Mouse (Mus musculus) testis, adult 2 months (tissue): ENCODE measurements at regions not wholly inside any gene's neighbourhood (a gene's known extent, or its start where the extent isn't known, plus 50 kb on each side); places are given as distances from the start of the nearest gene placed in this dataset.
"Not testable (repeated sequence)": the region's sequence is repeated elsewhere in the genome, so short reads cannot be mapped to it uniquely, and the experiment has no call there.

Experiments
- H3K27ac ChIP-seq: fragments of 200-500 bp; 2 replicates; pipeline ENCODE4 v1.5.1; 2012; ENCODE audit warnings: low read depth, low read length; ENCODE audit not compliant: control insufficient read depth, insufficient read depth
- H3K27me3 ChIP-seq: fragments of 200-500 bp; 2 replicates; pipeline ENCODE4 v1.6.1; 2012; ENCODE audit warnings: mild to moderate bottlenecking, low read length, moderate library complexity; ENCODE audit not compliant: control insufficient read depth, insufficient read depth
- H3K36me3 ChIP-seq: fragments of 200-500 bp; 2 replicates; pipeline ENCODE4 v1.6.1; 2012; ENCODE audit warnings: mild to moderate bottlenecking, low read length; ENCODE audit not compliant: control insufficient read depth, insufficient read depth
- H3K4me1 ChIP-seq: fragments of 200-500 bp; 2 replicates; pipeline ENCODE4 v1.6.1; 2012; ENCODE audit warnings: low read length; ENCODE audit not compliant: control insufficient read depth, insufficient read depth
- H3K4me3 ChIP-seq: fragments of 200-500 bp; 2 replicates; pipeline ENCODE4 v1.5.1; 2012; ENCODE audit warnings: low read depth, mild to moderate bottlenecking, low read length, moderate library complexity, mixed read lengths; ENCODE audit not compliant: control insufficient read depth
- CTCF ChIP-seq: fragments of 200-500 bp; IDR thresholded peaks from 2 replicates; pipeline ENCODE4 v1.5.1; 2012; ENCODE audit warnings: low read depth, mild to moderate bottlenecking, inconsistent platforms, low read length, moderate library complexity; ENCODE audit not compliant: control insufficient read depth, insufficient read depth, insufficient replicate concordance
- POLR2A ChIP-seq: fragments of 200-500 bp; IDR thresholded peaks from 2 replicates; pipeline ENCODE4 v1.6.1; 2012; ENCODE audit warnings: low read depth, mild to moderate bottlenecking, inconsistent platforms, low read length, moderate library complexity; ENCODE audit not compliant: control insufficient read depth

GRCm38 (mm10) chr2:53619681-53620080 lies 428.2 kb downstream of the Arl6ip6 start:
- Histone ChIP-seq H3K27ac (no peak overlapping the region), H3K4me3 (no peak overlapping the region)
- no peak for TF ChIP-seq POLR2A
- no peak for TF ChIP-seq CTCF

GRCm38 (mm10) chr2:53632816-53633474 lies 441.4 kb downstream of the Arl6ip6 start:
- H3K4me3 ChIP-seq, H3K27me3 ChIP-seq, H3K27ac ChIP-seq, H3K36me3 ChIP-seq, H3K4me1 ChIP-seq: not testable (repeated sequence)

More at GRCm38 (mm10) chr2:53619681-53620080, 428.2 kb downstream of the Arl6ip6 start:
- Histone ChIP-seq H3K36me3 (no peaks in the 10 kb centered on the region), H3K27me3 (no peaks in the 10 kb centered on the region), H3K4me1 (no peaks in the 10 kb centered on the region)

- TF ChIP-seq CTCF (no peak), POLR2A (no peak)
- Histone ChIP-seq H3K4me3 (no peak overlapping the region), H3K36me3 (no peaks in the 10 kb centered on the region), H3K27me3 (no peaks in the 10 kb centered on the region), H3K4me1 (no peaks in the 10 kb centered on the region), H3K27ac (no peak overlapping the region)
Measured at GRCm38 (mm10) chr2:53668599-53669372, 416.6 kb downstream of the Rprm start.

GRCm38 (mm10) chr2:53680350-53681011 lies 404.9 kb downstream of the Rprm start:
- Histone ChIP-seq H3K27me3 (no peaks in the 10 kb centered on the region), H3K27ac (no peak overlapping the region), H3K36me3 (no peaks in the 10 kb centered on the region), H3K4me3 (no peak overlapping the region), H3K4me1 (no peaks in the 10 kb centered on the region)
- no peak for TF ChIP-seq POLR2A
- TF ChIP-seq CTCF, result no peak

- Histone ChIP-seq H3K4me3 (no peak overlapping the region), H3K36me3 (no peaks in the 10 kb centered on the region), H3K4me1 (no peaks in the 10 kb centered on the region), H3K27ac (no peak overlapping the region), H3K27me3 (no peaks in the 10 kb centered on the region)
- TF ChIP-seq CTCF, result no peak
- no peak for TF ChIP-seq POLR2A
Measured at GRCm38 (mm10) chr2:53682599-53682998, 402.8 kb downstream of the Rprm start.

GRCm38 (mm10) chr2:53687281-53687680 lies 398.1 kb downstream of the Rprm start:
- TF ChIP-seq POLR2A (no peak), CTCF (no peak)
- Histone ChIP-seq H3K27me3 (no peaks in the 10 kb centered on the region), H3K4me3 (no peak overlapping the region), H3K4me1 (no peaks in the 10 kb centered on the region), H3K27ac (no peak overlapping the region), H3K36me3 (no peaks in the 10 kb centered on the region)

GRCm38 (mm10) chr2:53689223-53689880 lies 396.0 kb downstream of the Rprm start:
- no peaks in the 10 kb centered on the region for H3K36me3 ChIP-seq
- H3K4me3 ChIP-seq, result no peak overlapping the region
- no peak overlapping the region for H3K27ac ChIP-seq
- no peak for TF ChIP-seq POLR2A
- H3K27me3 ChIP-seq, result no peaks in the 10 kb centered on the region
- H3K4me1 ChIP-seq, result no peaks in the 10 kb centered on the region

- TF ChIP-seq POLR2A, result no peak
- TF ChIP-seq CTCF, result no peak
- Histone ChIP-seq H3K4me1 (no peaks in the 10 kb centered on the region), H3K4me3 (no peak overlapping the region), H3K27ac (no peak overlapping the region), H3K36me3 (no peaks in the 10 kb centered on the region), H3K27me3 (no peaks in the 10 kb centered on the region)
Measured at GRCm38 (mm10) chr2:53691580-53692118, 393.7 kb downstream of the Rprm start.
